Mouse (Mus musculus) megakaryocyte, embryonic 14.5 days (primary cell): ENCODE results near the gene Dnaja3.

Source experiments
- FLI1 ChIP-seq: IDR thresholded peaks from 2 replicates; pipeline ENCODE4 v1.6.1; 2012; ENCODE audit warnings: low read length, inconsistent platforms, mixed read lengths
- GATA1 ChIP-seq: IDR thresholded peaks from 3 replicates; pipeline ENCODE4 v1.6.1; 2012; ENCODE audit warnings: mixed read lengths, low read length, inconsistent platforms, borderline replicate concordance

- TF ChIP-seq GATA1 (no peak), FLI1 (no peak)
These were observed 41.7 kb upstream of the Dnaja3 start for GRCm38 (mm10) chr16:4598041-4598440.
